ENCODE assay signal across 16 mouse cellular contexts in the genomic region with DNA sequence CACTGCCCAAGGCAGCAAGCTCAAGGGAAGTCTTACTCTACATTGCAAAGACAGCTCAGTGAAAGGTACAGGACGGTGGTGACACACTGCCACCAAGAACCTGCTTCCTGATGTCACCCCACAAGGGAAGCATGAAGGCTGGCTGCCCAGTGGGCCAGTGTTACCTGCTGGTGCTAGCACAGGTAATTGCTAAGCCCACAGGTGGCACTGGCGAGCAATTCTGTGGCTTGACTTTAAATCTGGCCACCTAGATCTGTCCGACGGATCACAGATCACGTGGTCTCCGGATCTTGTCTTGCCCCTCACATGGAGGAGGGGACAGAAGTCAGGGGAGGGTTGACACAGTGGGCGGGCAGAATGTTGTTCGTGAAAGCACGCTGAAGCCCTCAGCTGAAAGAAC.
DNase-seq lines count a peak whose midpoint lies in the region; ATAC-seq lines count a peak whose summit lies in the region.
"Had no signal": no experiment of that assay in that cellular context is flagged by ENCODE, and none has a peak within 500 bp of the region (broad histone marks: within the 10 kb centered on the region; RNA-seq: fewer than 3 reads in every experiment).

No protein-coding gene starts in this region.

- ATAC-seq in kidney, embryonic 15.5 days (replicated peaks; ENCODE audit: low FRiP score), result no peak
- ATAC-seq in CD4-positive, CD25-positive, alpha-beta regulatory T cell, adult 4 months, result no peak
- ATAC-seq: inflammation-experienced regulatory T-cells, adult 6 months had no signal

- H3K27me3 ChIP-seq in kidney, embryonic 15.5 days, result peaks cover 7% of the 10 kb centered on the region; the same call in 1 of the 2 replicates
- H3K27me3 ChIP-seq: embryonic facial prominence, embryonic 12.5 days; heart, embryonic 15.5 days had no signal

- H3K4me2 ChIP-seq in kidney, embryonic 15.5 days, result 0 out of 2 replicates have a peak overlapping the region, but pooled peaks have one; percentile 7
- H3K4me2 ChIP-seq: embryonic facial prominence, embryonic 12.5 days; heart, embryonic 15.5 days had no signal

- H3K4me1 ChIP-seq in kidney, embryonic 15.5 days, result peaks cover 19% of the 10 kb centered on the region
- H3K4me1 ChIP-seq: heart, embryonic 15.5 days had no signal

- H3K9me3 ChIP-seq in kidney, embryonic 15.5 days (replicated peaks), result no peaks in the 10 kb centered on the region
- H3K9me3 ChIP-seq: embryonic facial prominence, embryonic 12.5 days; heart, embryonic 15.5 days; hindbrain, embryonic 10.5 days had no signal

- H3K4me3 ChIP-seq in kidney, embryonic 15.5 days (replicated peaks), result no peak overlapping the region
- H3K4me3 ChIP-seq: embryonic facial prominence, embryonic 12.5 days; heart, adult 2 months; heart, embryonic 15.5 days; hindbrain, embryonic 10.5 days had no signal

- H3K9ac ChIP-seq in kidney, embryonic 15.5 days, result no peak overlapping the region
- H3K9ac ChIP-seq: embryonic facial prominence, embryonic 12.5 days; heart, embryonic 15.5 days had no signal

- H3K36me3 ChIP-seq in kidney, embryonic 15.5 days, result no peaks in the 10 kb centered on the region
- H3K36me3 ChIP-seq: embryonic facial prominence, embryonic 12.5 days; heart, embryonic 15.5 days; hindbrain, embryonic 10.5 days had no signal

- DNase-seq in kidney, adult 11 months, result no peak
- DNase-seq in R1 (ENCODE audit: low read depth, low spot score), result peak; percentile 6
- DNase-seq in kidney, postnatal 25 days, result peak; percentile 36 to 45
- peak; percentile 12 for DNase-seq in lung, postnatal 14 days
- no peak for DNase-seq in urinary bladder, postnatal 36 days (ENCODE audit: low spot score in 2 of 2)
- DNase-seq: adrenal gland, postnatal 10 days; cerebellum, adult 11 months; heart, adult 2 months; layer of hippocampus, adult 9-11 months; spleen, adult 18-20 months had no signal

- 32% methylated on average over 9 of the region's 9 CpGs for WGBS in kidney, embryonic 15.5 days

- H3K27ac ChIP-seq in kidney, embryonic 15.5 days, result no peak overlapping the region
- H3K27ac ChIP-seq: embryonic facial prominence, embryonic 12.5 days; heart, adult 2 months; heart, embryonic 15.5 days; hindbrain, embryonic 10.5 days had no signal

Comparison
In these comparisons a context has a peak if more than half of its experiments do, and no peak if none do; other contexts are left out.
1. DNase-seq: peak in R1 (single experiment), kidney, postnatal 25 days (2 of 2) and lung, postnatal 14 days (single experiment); none in kidney, adult 11 months (single experiment) and urinary bladder, postnatal 36 days (0 of 2).